Mouse (Mus musculus) left cerebral cortex, postnatal 25 days (tissue): ENCODE data around the gene Adora1. TPM values are rescaled to one million over a fixed set of nuclear protein-coding genes. Genes with fewer than 3 reads are reported as not detected.

Experiments
- DNase-seq, 2 experiments: peaks; one replicate each; pipeline ENCODE4 v3.0.0; 2022; ENCODE audit warnings: low spot score in 2 of 2, mixed read lengths in 1 of 2
- intact Hi-C: fragments of 180-260 bp; cut with DNase I; formaldehyde crosslinking; loops from one replicate; pipeline ENCODE4 v1.15.1; 2025
- total RNA-seq, 2 experiments: library from RNA; stranded (reverse); gene quantifications; 2 replicates each; pipeline ENCODE4 v1.2.3; 2021

Gene Adora1
- total RNA-seq, 2 experiments from 2014 or later, result 195 to 200 TPM

- intact Hi-C loops, result loop anchor here (5.0 kb wide), 1 partner anchor 134 kb away; the partner anchor contains the start of gene Ppfia4
- DNase-seq, result peak in 1 of 2 experiments; percentile 71
Observed at GRCm38 (mm10) chr1:134198197-134198995, 36.8 kb downstream of the Adora1 start.

- DNase-seq, result no peak
- intact Hi-C loops, result loop anchor here (2.0 to 5.0 kb wide), 3 partner anchors 47 to 135 kb away; partner anchors contain the start of gene Ppfia4
Observed at GRCm38 (mm10) chr1:134197325-134197982, 37.8 kb downstream of the Adora1 start.

DNA sequence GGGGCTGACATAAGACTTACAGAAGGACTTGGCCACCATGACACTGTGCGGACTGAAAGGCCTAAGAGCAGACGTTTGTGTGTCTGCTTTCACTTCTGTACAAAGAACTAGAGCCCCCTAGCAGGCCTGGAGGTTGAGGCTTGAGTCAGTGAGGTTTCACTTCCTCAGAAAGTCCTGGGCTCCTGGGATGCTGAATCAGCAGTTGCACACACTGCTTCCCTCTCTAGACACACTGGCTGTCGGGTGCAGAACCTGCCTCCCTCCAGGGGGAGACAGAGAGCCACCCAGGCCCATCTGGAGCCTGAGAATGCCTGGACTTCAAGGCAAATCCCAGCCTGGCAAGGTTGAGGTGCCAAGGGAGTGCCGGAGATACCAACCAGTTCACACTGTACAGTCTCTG is 38.8 kb downstream of the Adora1 start:
- intact Hi-C loops, result loop anchor here (2.0 to 5.0 kb wide), 3 partner anchors 46 to 136 kb away; partner anchors contain the start of gene Ppfia4
- DNase-seq, result peak; percentile 81 to 87

GRCm38 (mm10) chr1:134195979-134196378 is 39.3 kb downstream of the Adora1 start:
- DNase-seq, result peak in 1 of 2 experiments; percentile 50

DNA sequence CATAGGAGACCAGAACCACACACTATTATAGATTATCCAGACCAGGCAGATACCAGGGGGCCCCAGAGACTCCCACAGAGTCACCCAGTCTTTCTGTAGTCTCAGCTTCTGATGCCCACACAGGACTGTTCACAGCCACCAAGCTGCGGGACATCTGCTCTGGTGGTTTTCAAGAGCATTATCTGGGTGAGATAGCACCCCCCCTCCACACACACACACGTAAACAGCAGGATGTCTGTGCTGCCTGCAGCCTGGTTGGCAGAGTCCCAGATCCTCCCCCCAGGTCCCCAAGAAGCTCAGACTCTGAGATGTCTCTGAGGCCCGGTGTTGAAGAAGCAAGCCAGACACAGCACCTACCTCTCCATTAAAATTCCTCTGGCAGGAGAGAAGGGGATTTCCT is 39.7 kb downstream of the Adora1 start:
- peak in 1 of 2 experiments; percentile 73 for DNase-seq
- intact Hi-C loops, result loop anchor here (5.0 kb wide), 1 partner anchor 137 kb away; the partner anchor contains the start of gene Ppfia4

More at GRCm38 (mm10) chr1:134195979-134196378, 39.3 kb downstream of the Adora1 start:
- intact Hi-C loops, result loop anchor here (2.0 to 5.0 kb wide), 3 partner anchors 45 to 136 kb away; partner anchors contain the start of gene Ppfia4

DNA sequence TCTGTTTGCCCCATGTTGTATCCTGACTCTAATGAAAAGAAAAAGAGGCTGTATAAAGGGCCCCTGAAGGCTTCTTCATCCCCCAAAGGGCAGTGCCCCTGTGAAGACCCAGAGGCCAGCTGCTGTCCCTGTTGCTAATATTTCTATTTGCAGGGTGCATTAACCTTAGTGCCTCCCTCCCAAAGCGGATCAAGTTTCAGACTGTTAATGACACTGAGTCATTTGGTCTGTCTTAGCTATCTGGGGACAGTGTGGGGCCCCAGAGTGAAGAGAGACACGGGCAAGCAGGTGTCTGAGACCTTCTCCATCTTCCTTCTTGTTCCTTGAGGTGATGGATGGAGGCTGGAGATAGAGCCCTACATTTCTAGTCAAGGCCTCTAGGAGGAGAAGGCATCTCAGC is 40.1 kb downstream of the Adora1 start:
- intact Hi-C loops, result loop anchor here (5.0 kb wide), 1 partner anchor 137 kb away; the partner anchor contains the start of gene Ppfia4
- DNase-seq, result no peak

- DNase-seq, result no peak
- intact Hi-C loops, result loop anchor here (5.0 kb wide), 1 partner anchor 138 kb away; the partner anchor contains the start of gene Ppfia4
Observed at GRCm38 (mm10) chr1:134194298-134195022, 40.8 kb downstream of the Adora1 start.

GRCm38 (mm10) chr1:134193674-134194197 is 41.5 kb downstream of the Adora1 start:
- intact Hi-C loops, result no loop called here
- DNase-seq, result no peak

- no peak for DNase-seq
- intact Hi-C loops, result no loop called here
Observed at GRCm38 (mm10) chr1:134193126-134193525, 42.1 kb downstream of the Adora1 start, which contains the start of gene Mybph. Gene Mybph, plus strand, starts transcription at chr1:134193448.

- intact Hi-C loops, result no loop called here
Observed at GRCm38 (mm10) chr1:134192024-134192423, 43.2 kb downstream of the Adora1 start.

DNA sequence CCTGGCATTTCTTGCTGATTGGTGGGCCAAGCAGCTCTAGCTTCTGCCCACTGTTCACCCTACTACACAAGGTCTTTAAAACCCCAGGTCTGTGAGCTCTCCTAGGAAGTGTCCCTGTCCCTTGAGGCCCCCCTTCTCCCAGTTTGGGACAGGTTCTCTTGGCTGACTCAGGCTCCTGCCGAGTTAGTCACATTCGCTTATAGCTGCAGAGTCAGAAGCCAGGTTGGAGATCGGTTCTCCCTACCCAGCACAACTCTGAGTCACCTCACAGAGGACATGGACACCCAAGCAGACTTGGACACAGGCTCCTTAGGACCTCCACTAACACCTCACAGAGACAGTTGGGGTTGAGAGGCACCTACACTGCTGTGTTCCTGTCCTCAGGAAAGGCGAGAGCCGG is 44.0 kb downstream of the Adora1 start:
- intact Hi-C loops, result no loop called here
- DNase-seq, result no peak

More at GRCm38 (mm10) chr1:134192024-134192423, 43.2 kb downstream of the Adora1 start:
- DNase-seq, result peak in 1 of 2 experiments; percentile 39

GRCm38 (mm10) chr1:134188989-134189729 is 46.1 kb downstream of the Adora1 start:
- intact Hi-C loops, result no loop called here
- DNase-seq, result peak in 1 of 2 experiments; percentile 59

DNA sequence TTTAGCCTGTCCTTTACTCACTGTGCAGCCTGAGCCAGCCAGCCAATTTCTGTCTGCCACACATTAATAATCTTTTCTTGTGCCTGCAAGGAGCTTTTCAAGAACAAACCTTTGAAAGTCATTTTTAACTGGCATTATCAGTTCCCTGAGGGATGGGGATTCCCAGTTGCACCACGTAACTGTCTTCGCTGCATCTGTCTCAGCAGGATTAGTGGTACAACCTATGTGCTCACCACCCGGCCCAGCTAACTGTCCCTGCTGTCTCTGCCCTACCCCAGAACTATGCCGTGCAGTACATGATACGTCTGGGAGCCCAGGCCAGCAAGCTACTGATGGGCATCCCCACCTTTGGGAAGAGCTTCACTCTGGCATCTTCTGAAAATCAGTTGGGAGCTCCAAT is 47.0 kb downstream of the Adora1 start:
- intact Hi-C loops, result no loop called here
- DNase-seq, result no peak

GRCm38 (mm10) chr1:134184089-134184488 is 51.1 kb downstream of the Adora1 start:
- DNase-seq, result no peak
- intact Hi-C loops, result no loop called here

GRCm38 (mm10) chr1:134182025-134182424 is 53.2 kb downstream of the Adora1 start, which contains the start of gene Chil1:
Gene Chil1, plus strand, starts transcription at chr1:134182176.
- peak in 1 of 2 experiments; percentile 53 for DNase-seq
- intact Hi-C loops, result no loop called here

- no peak for DNase-seq
- intact Hi-C loops, result no loop called here
Observed at GRCm38 (mm10) chr1:134177976-134178375, 57.3 kb downstream of the Adora1 start.

- intact Hi-C loops, result no loop called here
- no peak for DNase-seq
Observed at GRCm38 (mm10) chr1:134173081-134173480, 62.1 kb downstream of the Adora1 start.

DNA sequence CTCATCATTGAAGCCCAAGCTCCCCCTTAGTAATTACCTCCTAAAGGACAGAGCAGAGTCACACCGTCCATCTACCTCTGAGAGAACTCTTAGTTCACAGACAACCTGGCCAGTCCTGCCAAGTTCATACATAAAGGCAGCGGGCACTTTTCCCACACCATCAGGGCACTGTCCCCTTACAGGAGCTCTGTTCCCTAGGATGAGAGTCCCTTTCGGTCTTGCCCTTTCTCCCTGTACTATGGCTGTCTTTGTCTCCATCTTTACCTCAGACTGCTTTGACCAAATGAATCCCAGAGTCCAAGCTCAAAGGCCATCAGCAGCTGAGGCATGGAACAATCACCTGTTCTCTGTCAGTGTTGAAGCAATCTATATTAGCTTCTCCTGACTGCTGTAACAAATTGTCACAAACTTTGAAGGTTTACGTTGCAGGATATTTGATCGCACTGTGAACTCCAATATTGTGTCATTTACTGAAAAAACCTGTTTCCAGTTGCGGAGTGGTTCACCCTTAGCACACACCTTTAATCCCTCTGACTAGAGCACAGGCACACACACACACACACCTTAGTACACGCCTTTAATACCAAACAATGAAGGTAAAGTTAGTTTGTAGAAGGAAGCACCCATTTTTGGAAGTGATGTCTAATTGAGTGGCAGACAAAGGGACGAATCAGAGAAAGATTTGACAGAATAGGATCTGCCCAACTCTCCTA is 66.1 kb downstream of the Adora1 start:
- intact Hi-C loops, result no loop called here

More for the DNA sequence above, 66.1 kb downstream of the Adora1 start:
- DNase-seq, result no peak
